Mouse (Mus musculus) thymus, postnatal 14 days (tissue): ENCODE results near the gene Tbc1d8.

Source experiments
- DNase-seq: peaks from one replicate; pipeline ENCODE4 v3.0.0; 2021

Tbc1d8 gene

DNA sequence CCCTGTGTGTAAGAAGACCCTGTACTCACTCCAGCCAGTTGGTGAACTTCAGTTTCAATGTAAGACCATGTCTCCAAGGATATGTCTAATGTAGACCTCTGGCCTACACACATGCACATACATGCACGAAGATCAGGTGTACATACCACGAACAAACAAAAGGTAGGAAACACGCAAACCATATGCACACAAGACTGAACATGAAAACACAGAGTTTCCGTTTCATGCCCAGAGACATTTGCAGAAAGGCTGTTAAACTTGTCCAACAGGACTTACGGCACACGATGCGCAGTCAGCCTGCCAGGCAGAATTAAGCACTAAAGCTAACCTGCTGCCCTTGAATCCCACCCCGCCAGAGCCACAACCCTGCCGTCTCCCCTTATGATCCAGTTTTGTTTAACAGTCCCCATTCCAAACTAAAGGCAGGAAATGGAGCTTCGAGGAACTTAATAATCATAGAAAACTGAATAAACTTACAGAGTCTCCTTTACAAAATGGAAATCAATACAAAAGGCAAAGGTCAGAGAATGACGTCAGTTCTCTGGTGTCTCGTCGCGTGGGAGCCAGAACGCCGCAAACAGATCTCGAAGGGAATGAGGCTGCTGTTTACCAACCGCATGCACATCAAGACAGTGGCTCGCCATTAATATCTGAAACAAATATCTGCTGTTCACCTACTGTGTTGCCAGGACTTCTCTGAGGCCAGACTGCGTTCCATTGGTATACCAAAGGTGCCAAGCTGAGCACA, 33.1 kb downstream of the Tbc1d8 start:
- no peak for DNase-seq

DNA sequence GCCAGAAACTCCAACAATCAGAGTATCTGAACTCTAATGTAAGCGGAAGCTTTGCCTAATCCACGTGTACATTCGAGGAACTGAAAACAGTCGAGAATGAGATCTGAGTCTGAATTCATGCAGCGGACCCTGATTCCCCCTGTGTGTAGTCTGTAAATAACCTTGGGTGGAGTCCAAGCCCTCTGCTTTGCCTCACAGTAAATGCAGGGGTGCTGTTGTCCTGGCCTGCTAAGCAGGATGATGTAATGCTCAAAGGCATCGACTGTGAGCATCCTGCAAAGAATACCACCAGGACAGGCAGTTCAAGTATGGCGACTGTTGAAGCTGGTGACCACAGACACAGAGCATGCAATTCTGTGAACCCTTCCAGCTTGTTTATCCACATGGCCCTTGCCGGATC, 34.8 kb downstream of the Tbc1d8 start:
- DNase-seq: no peak

DNA sequence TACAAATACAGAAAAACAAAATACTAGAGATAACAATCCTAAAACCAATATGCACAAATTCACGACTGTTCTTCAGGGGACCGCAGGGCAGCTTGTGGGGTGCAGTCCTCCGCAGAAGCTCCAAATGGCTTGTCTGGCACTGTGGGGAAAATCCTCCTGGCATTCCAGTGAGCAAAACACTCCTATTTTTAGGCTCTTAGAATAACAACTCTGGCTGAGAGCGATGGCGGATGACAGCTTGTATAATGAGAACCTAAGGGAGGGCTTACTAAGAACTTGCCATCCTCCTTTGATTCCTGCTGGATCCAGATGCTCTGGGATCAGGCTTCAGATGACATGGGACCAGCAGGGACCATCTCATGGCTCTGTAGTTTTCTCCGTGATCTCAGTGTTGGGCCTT, 36.9 kb downstream of the Tbc1d8 start:
- DNase-seq: no peak

DNA sequence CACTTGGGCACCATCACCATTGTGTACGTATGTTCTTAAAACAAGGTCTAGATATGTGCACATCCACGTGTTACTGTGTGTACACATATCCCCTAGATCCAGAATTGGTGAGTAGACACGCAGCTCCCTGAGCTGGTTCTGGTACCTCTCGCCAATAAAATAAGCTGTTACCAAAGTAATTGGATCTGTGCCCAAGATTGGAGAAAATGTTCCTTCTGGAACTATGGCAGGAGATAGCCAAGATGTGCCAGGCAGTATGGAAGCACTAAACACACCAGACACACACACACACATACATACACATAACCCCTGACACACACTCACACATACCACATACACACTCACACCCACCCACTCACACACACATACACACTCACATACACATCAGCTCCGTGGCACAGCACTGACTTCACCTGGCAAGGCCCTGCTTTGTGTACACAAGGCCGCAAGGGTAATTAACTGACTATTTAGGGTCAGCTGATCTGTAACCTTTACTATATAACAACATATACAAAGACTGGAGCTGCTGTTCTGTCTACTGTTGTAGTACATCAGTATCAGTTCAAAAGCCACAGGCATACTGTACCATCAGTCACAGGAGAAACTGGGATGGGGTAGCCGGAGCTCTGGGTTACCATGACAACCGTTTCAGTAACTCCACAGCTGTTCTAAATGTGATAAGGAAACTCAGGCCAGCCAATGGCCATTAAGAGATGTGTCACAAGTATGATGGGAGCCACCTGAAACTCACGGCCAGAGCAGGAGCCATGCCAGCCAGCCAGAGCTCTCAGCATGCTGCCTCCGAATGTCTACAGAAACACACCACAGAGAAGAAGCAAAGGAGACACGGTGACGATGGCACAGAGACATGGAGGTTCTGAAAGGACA, 38.6 kb downstream of the Tbc1d8 start:
- no peak for DNase-seq

DNA sequence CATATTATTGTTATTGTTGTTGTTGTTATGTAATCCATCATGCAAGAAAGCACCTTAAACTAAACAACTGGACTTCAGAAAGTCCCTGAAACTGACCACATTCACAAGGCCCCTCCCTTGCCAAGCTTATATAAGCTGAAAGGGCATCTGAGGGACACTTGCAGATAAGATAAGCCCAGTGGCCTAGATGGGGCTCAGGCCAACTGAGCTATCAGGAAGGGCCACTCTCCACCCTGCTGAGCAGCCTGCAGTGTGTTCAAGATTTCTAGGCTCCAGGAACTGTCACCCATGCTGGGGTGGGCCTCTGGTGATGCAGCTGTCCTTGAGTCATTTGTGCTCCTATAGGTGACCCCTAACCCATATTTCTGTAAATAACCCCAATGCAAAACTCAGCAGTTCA, 39.9 kb downstream of the Tbc1d8 start:
- DNase-seq: no peak

DNA sequence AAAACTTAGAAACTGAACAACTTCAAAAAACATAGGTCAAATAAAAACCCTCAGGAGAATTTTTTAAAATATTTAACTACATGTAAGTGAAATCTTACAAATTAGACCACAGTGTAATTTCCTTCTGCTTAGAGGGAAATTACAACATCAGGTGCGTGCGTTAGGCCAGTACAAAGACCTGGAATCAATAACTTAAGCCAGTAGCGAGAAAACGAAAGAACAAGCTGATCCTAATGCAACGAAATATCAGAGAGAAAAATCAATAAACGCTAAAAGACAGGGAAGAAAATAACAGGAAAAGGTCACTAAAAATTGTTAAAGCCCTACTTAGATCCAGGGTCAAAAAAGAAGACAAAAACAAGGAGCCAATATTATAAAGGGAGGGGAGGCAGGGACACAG, 44.3 kb downstream of the Tbc1d8 start:
- no peak for DNase-seq

DNA sequence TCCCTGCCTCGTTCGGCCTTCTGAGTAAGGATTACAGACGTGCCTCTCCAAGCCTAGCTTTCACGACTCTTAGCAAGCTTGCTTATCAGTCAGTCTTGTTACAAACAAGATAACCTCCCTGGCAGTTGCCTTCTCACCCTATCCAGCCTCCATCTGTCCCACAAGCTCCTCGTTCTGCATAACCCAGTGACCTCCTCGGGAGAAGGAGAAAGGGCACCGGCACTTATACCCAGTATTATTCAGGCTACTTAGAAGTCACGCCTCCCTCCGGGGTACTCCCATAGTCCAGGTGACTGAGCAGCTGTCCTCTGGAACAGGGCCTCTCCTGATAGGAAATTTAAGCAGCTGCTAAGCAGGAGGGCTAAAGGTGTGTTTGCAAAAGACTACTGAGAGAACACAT, 48.5 kb downstream of the Tbc1d8 start:
- no peak for DNase-seq

DNA sequence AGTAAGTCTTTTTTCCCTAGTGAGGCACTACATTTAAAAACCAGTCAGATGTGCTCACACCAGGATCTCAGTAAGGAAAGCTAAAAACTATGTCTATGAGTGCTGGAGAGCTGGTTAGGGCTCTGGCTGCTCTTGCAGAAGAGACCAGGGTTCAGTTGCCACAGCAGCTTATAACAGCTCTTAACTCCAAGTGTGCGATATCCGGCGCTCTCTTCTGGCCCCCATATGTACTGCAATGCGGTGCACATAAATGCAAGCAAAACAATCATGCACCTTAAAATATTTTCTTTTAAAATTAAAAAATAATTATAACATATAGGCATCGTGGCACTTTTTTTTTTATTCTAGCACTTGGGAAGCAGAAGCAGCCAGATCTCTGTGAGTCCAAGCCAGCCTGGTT, 49.5 kb downstream of the Tbc1d8 start:
- peak; percentile 24 for DNase-seq

DNA sequence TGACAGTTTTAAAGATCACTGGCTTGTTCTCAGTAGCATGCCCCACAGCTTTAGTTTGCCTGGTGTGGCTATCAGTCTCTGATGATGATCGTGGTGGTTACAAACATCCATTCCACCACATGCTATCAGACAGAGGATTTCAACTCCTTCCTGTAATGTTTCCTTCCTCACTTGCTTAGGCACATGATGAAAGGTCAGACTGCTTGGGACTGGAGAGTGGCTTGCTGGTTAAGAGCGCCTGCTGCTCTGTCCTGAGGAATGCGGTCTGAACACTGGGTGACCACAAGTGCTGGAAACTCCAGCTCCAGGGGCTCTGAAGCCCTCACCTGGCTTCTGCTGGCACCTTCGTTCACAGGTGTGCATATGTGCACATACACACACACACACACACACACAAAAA, 50.3 kb downstream of the Tbc1d8 start:
- no peak for DNase-seq

DNA sequence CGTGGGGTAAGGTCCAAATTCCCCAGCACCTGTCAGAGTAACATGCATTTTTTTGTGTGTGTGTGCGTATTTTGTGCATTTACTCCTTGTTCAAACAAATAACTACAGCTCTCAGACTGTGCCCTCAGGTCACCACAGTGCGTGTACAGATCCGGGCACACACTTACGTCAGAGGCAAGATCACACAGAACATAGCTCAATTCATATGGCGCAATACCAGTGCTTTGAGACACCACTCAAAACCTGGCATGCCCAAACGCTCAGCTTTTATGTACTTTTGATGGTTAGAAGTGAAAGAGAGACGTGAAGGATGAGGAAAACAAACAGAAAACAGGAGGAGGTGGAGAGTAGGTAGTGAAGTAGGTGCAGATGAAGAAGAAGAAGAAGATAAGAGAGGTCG, 53.1 kb downstream of the Tbc1d8 start:
- DNase-seq: no peak

DNA sequence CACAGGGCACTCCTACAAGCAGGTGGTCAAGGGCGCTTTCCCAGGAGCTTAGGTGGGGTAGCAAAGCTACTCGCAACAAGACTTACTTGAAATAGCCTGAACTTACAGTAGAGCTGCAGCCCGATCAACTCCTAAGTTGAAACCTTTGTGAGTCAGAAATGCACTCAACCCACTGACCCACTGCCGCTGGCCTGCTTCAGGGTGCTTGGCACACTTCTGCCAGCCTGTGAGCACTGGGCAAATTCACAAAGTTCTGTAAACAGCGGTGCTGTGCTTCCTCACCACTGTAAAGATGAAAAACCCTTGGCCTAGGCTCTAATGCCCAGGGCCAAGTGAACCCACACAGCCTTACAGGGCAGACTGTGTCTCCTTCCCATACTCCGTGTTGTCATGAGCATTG, 57.6 kb downstream of the Tbc1d8 start:
- DNase-seq: no peak

DNA sequence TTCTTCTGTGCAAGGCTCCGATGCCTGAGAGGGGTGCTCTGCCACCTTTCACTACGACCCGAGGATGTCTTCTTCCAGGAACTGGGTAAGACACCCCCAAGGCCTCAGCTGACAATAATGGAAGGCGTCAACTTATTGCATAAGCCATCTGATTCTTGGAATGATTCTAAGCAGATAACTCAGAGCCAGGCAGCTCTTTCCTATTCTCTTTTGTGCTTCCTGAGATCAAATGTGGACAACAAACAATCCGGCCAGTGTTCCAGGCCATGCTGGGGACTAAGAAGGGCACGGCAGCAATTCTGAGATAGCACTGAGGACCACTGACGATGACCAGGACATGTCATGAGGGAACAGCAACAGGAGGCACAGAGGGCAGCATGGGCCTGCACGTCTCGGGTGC, 59.7 kb downstream of the Tbc1d8 start:
- no peak for DNase-seq

DNA sequence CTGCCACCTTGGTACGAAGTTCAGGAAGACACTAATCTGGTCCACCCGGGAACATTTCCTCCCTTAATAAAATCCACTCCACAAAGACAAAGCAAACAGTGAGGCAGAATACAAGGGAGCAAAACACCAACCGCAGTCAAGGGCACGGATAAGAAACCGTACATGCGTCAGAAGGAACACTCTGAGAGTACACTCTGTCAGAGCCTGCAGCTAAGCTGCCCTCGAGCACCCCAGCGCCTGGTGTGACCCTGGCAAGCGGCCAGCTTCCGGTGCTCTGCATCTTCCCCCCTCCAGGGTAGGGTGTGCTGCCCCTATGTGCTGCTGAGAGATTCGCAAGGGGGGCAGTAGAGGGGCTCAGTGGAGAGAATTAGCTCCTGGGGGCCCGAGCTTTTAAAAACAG, 60.7 kb downstream of the Tbc1d8 start:
- DNase-seq: peak; percentile 76

DNA sequence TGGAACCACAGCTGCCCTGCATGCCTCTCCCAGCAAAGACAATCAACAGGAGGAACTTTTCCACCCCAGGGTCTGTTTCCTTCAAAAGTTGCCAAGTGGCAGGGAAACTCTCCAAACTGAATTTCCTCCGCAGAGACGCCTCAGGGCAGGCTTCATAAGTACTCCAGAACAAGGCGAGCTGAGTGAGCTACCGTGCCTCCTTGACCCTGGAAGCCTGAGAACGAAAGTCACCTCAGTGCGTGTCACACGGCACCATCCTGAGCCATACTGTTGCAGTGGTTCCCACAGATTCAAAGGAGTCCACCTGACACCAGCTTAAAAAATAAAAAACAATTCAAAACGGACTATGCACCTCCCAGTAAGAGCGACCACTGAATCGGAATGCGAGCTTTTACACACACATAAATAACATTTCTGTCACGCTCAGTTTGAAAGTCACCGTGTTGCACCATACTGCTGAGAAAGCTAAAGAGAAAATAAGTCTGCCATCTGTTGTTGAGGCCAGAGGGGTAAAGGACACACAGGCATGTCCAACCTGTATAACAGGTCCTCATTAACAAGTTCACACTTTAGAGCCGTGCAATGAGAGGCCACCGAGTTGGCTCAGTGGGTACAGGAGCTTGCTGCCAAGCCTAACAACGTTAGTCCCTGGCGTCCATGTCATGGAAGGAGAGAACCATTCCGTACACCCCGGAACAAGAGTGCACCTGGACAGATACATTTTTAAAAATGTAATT, 68.3 kb downstream of the Tbc1d8 start:
- DNase-seq: no peak

DNA sequence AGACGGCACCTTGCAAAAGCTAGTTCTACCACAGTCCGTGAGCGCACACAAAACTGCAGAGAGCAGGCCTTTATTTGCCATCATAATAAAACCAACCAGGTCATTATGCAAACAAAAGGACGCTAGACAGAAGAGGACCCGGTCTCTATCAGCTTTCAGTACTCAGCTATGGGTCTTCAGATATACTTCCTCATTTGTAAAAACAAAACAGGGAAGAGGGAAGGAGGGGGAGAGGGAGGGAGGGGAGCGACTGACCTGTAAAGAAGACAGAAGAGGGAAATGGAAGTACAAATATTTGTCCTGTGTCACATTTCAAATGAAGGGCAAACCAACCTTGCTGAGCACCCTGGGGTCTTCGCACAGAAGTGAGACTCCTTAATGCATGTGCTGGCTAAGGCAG, 69.9 kb downstream of the Tbc1d8 start:
- no peak for DNase-seq

DNA sequence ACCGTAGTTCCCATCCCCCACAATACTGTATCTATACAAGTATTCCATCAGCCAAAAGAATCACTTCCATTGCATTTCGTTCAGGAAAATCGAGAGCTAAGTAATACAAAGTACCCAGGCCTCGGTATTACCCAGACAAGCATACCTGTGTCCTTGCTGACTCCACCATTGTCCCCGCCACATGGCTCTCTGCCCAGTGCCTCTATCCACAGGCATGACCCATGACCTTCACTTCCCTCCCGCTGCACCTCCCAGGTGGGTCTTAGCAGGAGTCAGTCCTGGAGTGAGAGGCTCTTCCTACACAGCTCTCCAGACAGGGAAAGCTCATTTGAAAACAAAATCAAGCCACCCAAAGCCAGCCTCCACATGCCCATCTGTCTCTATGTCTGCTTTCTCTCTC, 70.4 kb downstream of the Tbc1d8 start:
- no peak for DNase-seq

DNA sequence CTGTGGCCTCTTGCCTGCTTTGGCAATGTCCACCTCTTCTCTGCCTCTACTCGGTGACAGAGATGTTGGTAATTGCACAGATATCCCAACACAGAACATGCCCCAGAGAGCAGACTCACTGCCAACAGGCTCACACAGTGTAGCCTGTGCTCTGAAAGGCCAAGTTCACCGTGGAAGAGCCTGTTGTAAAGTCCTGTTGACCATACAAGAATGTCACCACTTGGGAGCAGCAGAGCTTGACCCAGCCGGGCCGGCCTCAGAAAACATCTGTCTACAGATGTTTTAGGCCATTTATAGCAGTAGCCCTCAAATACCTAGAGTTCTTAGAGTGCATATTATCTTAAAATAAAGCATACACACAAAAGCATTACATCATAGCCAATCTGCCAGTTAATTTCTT, 71.4 kb downstream of the Tbc1d8 start:
- DNase-seq: no peak

DNA sequence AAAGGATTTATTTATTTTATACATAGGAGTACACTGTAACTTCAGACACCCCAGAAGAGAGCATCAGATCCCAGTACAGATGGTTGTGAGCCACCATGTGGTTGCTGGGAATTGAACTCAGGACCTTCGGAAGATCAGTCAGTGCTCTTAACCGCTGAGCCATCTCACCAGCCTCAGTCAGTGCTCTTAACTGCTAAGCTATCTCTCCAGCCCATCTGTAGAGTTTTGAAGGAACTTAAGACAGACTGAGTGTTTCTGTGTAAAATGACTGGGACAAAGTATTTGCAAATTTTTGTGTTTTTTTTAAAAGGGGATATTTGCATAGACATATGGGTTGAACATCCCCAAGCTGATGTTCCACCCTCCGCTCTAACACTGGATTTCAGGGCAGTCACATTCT, 78.4 kb downstream of the Tbc1d8 start:
- DNase-seq: no peak

DNA sequence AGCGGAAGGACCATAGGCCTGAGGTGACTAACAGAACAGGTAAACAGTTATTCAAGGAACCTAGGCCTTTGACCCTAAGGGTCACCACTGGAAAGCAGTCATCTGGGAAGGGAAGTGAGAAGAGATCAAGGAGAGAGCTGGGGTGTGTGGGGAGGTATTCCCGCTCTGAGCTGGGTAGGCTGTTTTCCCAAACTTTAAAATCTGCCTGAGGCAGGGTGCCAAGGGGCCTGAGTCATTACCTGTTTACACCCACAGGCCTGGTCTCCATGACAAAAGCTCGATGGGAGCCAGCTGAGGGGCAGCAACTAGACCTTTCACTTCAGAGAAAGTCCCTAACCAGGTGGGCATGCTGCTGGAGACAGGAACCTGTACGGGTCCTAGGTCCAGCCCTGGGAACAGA, 79.3 kb downstream of the Tbc1d8 start:
- no peak for DNase-seq

DNA sequence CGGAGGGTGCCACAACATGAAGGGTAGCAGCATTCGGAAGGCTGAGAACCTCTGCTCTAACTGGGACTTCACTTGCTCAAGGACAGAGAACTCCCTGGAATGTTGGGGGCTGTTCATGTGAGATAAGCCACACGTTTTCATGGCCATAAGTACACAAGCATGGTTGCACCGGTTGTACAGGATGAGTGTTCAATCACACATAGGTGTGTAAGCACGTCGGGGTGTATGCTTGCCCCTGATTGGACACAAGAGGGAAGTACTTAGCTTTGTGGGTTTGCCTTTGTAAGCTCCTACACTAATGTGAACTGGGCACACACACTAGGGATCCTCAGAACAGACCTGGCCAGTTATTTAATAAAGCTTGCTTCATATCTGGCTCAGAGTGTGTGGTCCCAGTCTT, 80.3 kb downstream of the Tbc1d8 start:
- no peak for DNase-seq

DNA sequence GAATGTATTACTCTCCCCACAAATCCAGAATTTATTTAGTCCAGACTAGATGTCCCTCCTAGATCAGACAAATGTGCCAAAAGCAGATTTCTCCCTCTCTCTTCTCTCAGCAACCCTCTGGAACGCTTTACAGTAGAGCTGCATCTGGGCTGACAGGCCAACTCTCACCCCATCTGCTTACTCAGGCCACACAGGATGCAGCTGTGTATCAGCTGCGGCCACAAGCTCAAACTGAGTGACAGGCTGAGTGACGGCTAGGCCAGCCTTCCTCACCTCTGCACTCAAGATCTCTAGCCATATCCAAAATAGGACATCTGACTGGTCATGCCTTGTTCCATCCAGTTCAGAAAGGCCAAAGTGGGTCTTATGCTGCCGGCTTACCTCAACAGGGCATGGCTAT, 82.2 kb downstream of the Tbc1d8 start:
- peak; percentile 29 for DNase-seq

DNA sequence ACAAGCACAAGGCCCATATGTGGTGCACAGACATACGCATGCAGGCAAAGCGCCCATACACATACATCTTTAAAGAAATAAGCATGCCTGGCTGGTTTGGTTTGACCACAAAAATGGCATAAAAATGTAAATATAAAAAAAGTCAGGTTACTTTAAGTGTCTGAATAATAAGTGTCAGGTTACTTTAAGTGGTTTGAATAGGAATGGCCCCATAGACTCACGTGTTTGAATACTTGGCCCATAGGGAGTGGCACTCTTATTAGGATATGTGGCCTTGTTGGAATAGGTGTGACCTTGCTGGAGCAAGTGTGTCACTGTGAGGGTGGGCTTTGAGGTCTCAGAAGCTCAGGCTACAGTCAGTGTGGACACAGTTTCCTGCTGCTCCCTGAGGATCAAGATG, 83.9 kb downstream of the Tbc1d8 start:
- DNase-seq: no peak

DNA sequence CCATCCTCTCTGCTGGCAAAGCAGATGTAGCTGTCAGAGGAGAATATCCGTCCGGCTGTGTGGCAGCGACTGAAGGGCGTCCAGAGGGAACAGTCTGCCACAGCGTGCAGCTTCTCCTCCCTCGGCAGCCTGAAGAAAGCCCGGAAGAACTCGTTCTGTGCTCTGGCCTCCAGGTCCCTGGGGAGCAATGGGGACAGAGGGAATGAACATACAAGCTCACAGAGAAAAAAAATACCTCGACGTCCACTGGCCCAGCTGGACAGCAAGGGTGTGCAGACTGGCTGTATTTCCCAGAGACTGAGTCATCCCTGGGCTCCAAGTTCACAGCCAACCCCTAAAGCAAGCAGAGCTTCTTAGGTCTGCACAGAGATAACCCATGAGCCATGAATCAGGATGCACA, 84.5 kb downstream of the Tbc1d8 start:
- DNase-seq: no peak
